Mouse (Mus musculus): ENCODE data around the gene Asb10. TPM values are rescaled to one million over a fixed set of nuclear protein-coding genes. Genes with fewer than 3 reads are reported as not detected.
"Not testable (repeated sequence)": the region's sequence is repeated elsewhere in the genome, so short reads cannot be mapped to it uniquely, and the experiment has no call there.

Gene Asb10
- under 1 TPM in 1 of 2 experiments, not detected in 1; 0.23 TPM for total RNA-seq (2021)
- long read RNA-seq = 0 reads

DNA sequence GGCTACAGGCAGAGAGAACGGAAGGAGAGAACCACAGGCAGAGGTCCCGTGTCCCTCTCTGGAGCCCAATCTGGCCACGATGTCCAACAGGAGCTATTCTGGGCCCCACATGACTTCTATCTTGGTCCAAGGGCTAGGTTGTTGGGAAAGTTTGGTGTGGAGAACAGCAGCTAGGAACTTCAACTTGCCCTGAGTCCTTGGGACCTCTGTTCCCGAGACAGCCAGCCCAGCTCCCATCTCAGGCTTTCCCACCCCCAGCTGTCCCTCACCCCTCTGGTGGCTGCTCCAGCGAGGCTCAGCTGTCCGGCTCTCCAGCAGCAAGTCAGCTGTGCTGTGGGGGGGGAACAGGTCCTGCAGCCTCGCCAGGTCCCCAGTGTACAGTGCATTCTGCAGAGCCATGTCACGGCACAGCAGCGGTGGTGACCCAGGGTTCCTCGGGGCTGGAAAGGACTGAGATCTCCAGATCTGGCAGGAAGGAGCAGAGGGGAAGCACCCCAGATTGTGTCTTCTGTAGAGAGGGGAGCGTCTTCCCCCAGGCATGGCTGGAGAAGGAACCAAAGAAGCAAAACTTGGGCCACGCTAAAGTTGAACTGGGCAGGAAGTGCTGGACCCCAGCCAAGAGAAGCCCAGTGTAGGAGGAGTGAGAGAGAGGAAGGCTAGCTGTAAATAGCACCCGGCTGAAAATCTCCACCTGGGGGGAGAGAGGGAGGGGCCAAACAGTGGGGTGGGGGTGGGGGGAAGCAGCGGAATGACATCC is at the start of gene Asb10:
TSS of gene Asb10 (minus strand) at position 592 of the 757 bp plus-strand sequence.
- DNase-seq (ENCODE audit: low spot score in 2 of 2) = peak in 1 of 2 experiments; percentile 18

DNA sequence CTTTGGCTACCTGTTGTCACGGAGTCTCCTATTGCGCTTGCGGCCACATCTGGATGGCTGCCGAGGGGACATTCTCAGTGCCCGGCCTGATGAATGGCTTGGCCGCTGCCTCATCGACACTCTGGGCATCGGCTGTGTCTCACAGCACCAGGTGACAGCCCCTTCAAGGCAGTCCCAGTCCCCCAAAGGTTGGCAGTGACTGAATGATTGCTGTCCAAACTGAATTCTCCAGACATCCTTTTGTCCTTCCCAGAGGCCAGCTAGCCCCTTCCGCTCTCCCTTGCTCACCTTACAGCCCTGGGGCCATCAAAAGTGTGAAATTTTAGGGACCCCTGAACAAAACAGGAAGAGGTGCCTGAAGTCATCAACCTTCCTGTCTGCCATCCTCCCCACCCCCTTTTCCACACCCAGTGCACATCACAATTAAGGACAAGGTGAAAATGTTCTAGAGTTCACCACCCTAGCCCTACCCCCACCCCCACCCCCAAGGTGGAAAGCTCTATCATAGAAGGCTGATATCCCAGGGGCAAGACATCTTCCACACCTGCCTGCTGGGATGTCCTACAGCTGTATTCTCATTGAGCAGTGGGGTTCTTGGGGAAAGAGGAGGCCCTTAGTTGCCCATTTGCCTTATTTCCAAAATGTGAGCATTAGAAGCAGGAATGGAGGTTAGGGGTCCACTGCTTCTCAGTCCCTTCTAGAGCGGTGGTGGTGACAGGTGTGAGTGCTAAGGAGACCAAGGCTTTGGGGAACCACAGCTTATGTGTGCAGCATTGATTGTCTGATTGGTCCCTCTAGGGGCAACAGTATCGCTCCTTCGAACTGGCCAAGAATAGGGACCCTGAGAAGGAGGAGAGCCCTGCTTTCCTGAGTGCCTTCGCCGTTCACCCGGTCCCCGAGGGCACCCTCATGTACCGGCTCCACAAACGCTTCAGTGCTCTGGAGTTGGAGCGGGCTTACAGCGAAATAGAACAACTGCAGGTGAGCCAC is 49.0 kb upstream of the Asb10 start:
- no peak for DNase-seq (ENCODE audit: low spot score in 2 of 2)

- DNase-seq (ENCODE audit: low spot score in 2 of 2) = no peak
These were observed 46.4 kb upstream of the Asb10 start for GRCm38 (mm10) chr5:24587200-24587577.

GRCm38 (mm10) chr5:24586547-24587199 is 45.9 kb upstream of the Asb10 start, which contains the start of gene Chpf2:
Gene Chpf2 (plus strand): TSS chr5:24586741.
- peak; percentile 78 to 86 for DNase-seq (ENCODE audit: low spot score in 2 of 2)

GRCm38 (mm10) chr5:24586106-24586505 is 45.3 kb upstream of the Asb10 start:
- DNase-seq (ENCODE audit: low spot score in 2 of 2) = no peak

- no peak for DNase-seq (ENCODE audit: low spot score in 2 of 2)
These were observed 37.6 kb upstream of the Asb10 start for GRCm38 (mm10) chr5:24578109-24578963.

DNA sequence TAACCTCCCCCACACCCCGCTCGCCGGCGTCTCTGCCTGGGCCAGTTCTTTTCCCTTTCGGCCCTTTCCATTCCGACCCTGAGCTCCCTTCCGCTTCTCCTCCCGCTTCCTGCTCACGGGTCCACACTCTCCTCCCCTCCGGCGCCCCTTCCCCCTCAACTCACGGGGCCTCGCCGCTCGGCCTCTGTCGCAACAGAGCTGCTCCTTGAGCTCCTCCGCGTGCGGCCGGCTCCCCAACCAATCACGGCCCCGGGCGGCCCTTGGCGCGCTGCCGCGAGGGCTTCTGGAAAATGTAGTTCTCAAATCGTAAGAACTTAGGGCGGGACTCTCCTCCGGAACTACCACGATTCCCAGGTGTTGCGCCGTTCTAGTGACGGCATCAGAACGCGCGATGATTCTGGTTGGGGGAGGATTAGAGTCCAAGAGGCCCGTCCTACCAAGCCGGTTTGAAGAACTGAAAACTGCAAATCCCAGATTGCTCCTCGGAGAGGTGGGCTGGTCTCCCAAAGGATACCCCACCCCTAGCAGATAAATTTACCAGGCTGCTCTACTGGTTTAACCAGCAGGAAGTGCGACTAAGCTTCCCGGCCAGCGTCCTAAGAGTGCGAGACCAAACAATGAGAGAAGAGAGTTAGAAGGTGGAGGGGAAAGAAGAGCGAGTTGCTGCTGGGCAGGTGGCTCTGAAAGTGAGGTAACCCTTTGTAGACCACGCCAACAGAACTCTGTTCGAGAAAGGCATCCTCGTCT is 36.6 kb upstream of the Asb10 start, which contains the start of gene Abcf2:
TSS of gene Abcf2 (minus strand) at position 285 of the 747 bp plus-strand sequence.
- peak; percentile 100 for DNase-seq (ENCODE audit: low spot score in 2 of 2)

GRCm38 (mm10) chr5:24576801-24577182 is 36.0 kb upstream of the Asb10 start:
- no peak for DNase-seq (ENCODE audit: low spot score in 2 of 2)

DNA sequence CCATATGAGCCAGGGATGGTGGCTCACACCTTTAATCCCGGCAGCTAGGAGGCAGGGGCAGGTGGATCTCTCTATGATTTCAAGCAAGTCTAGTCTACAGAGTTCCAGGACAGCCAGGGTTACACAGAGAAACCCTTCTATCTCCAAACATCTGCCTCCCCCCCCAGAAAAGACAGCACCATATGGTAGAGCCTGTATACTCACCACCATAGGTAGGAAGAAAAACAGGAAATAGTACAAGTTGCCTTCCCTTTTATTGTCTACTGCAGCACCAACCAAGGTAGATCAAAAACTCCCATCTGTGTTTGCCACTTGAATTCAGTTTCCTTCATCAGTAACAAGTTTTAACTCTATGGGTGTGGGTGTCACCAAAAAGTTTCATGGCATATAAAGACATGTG is 35.2 kb upstream of the Asb10 start:
- no peak for DNase-seq (ENCODE audit: low spot score in 2 of 2)

- DNase-seq (ENCODE audit: low spot score in 2 of 2) = no peak
These were observed 15.9 kb upstream of the Asb10 start, which contains the start of gene 4931409K22Rik for GRCm38 (mm10) chr5:24556709-24557108. Gene 4931409K22Rik (minus strand): TSS chr5:24556809.

- not testable (repeated sequence) for DNase-seq (ENCODE audit: low spot score in 2 of 2)
These were observed 14.6 kb upstream of the Asb10 start for GRCm38 (mm10) chr5:24555335-24555734.

GRCm38 (mm10) chr5:24553621-24554244 is 13.0 kb upstream of the Asb10 start:
- no peak for DNase-seq (ENCODE audit: low spot score in 2 of 2)

DNA sequence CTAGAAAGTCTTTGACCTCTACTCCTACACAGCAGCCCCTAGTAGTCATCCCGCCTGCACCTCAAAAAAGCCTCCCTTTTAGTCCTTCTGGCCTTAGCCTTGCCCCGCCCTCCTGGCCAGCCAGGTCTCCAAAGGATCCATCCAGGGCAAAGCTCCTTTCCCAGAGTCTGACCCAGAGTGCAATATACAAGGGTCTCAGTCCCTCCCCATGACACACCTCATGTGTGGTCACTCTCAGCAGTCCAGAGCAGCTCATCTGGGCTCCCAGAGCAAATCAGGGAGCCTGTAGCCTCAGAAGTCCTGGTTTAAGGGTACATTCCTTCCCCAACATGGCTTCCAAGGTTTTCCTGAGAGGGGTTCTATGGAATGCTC is 10.5 kb upstream of the Asb10 start:
- no peak for DNase-seq (ENCODE audit: low spot score in 2 of 2)

GRCm38 (mm10) chr5:24550598-24551316 is 10.0 kb upstream of the Asb10 start:
- DNase-seq (ENCODE audit: low spot score in 2 of 2) = peak; percentile 60 to 63

DNA sequence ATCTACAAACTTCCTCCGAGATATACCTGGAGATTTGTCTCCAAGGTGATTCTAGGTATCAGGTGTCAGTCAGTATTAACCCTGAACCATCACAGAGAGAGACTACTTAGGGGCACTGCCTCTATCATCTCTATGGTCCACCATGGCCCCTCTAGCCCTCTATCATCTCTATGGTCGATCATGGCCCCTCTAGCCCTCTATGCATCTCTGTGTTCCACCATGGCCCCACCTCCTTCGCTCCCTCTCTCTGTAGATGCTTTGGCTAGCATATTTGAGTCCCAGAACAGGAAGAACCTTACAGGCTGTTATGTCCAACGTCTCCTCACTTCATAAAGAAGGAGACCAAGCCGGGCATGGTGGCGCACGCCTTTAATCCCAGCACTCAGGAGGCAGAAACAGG is 1.9 kb upstream of the Asb10 start:
- DNase-seq (ENCODE audit: low spot score in 2 of 2) = no peak

GRCm38 (mm10) chr5:24541144-24541569 is 379 bp upstream of the Asb10 start:
- DNase-seq (ENCODE audit: low spot score in 2 of 2) = no peak

- DNase-seq (ENCODE audit: low spot score in 2 of 2) = no peak
These were observed 1.0 kb downstream of the Asb10 start for GRCm38 (mm10) chr5:24539571-24540296.

GRCm38 (mm10) chr5:24537618-24538017 is 3.2 kb downstream of the Asb10 start:
- DNase-seq (ENCODE audit: low spot score in 2 of 2) = no peak

Data from layer of hippocampus, adult 18-20 months (tissue).